Mouse (Mus musculus) cerebellum, postnatal 36 days (tissue): ENCODE results near the gene Ctsg.
"Not testable (repeated sequence)": the region's sequence is repeated elsewhere in the genome, so short reads cannot be mapped to it uniquely, and the experiment has no call there.

ENCODE experiments used
- DNase-seq, 2 experiments: peaks; one replicate each; pipeline ENCODE4 v3.0.0; 2021 to 2022; ENCODE audit warnings: mixed read lengths in 2 of 2

The Ctsg gene

DNA sequence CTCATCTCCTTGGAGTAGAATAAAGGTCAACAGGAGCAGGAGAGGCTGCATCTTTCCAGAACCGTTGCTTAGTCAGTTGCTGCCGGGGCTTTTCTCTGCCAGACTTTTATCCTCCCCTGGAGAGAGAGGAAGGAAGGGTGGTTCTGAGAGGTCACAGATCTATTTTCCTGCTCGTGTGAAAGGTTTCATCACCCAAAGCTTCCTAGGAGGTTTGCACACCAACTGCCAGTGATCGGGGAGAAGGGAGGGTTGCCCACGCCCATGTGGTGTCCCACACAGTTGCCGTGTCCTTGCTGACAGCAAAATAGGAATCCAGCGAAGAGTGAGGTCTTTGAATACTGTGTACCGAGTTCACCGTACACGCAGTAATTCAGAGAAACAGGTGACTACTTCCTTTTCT is at the start of gene Ctsg:
Ctsg (minus strand) TSS at position 189 of the 400 bp plus-strand sequence.
- DNase-seq = no peak

GRCm38 (mm10) chr14:56133675-56134074 is 31.3 kb upstream of the Ctsg start:
- not testable (repeated sequence) for DNase-seq

DNA sequence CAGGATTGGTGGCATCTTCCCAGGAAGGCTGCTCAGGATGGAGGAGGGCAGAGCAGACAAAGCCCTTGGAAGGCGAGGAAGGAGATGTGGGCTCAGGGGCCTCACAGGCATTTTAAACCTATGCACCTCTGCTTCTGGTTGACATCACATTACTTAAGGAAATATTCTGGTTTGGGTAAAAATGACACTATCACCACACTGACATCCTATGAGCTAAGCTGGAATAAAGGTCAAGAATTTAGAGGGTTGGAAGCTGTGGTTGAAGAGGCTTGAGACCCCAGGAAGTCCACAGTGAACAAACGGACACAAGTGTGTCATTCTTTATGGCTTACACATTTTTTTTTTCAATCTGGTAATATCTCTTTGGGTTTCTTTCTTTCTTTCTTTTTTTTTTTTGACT is 30.1 kb upstream of the Ctsg start, which contains the start of gene Gzmd:
Gzmd (minus strand) TSS at position 101 of the 400 bp plus-strand sequence.
- not testable (repeated sequence) for DNase-seq

- DNase-seq = no peak
These were observed 26.0 kb upstream of the Ctsg start for GRCm38 (mm10) chr14:56128341-56128740.

DNA sequence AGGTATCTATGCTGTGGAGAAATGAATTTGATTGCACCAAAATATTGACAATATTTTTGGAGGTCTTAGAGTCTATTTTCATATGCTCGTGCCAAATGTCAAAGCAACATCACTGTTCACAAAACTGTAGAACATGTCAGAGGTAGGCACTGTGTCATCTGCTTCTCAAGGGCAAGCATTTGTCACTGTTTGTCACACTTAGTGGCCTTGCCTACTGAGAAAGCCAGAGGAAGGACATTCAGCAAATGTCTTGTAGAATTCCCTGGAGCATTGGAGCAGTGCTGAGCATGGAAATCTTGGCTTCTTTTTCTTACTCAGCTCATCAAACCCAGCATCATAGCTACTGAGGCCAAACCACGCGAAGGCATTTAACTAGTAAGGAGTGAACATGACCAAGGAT is 21.1 kb upstream of the Ctsg start:
- no peak for DNase-seq

GRCm38 (mm10) chr14:56120525-56120924 is 18.2 kb upstream of the Ctsg start, which contains the start of gene Gzme:
Gzme (minus strand) TSS chr14:56120625.
- DNase-seq = no peak

DNA sequence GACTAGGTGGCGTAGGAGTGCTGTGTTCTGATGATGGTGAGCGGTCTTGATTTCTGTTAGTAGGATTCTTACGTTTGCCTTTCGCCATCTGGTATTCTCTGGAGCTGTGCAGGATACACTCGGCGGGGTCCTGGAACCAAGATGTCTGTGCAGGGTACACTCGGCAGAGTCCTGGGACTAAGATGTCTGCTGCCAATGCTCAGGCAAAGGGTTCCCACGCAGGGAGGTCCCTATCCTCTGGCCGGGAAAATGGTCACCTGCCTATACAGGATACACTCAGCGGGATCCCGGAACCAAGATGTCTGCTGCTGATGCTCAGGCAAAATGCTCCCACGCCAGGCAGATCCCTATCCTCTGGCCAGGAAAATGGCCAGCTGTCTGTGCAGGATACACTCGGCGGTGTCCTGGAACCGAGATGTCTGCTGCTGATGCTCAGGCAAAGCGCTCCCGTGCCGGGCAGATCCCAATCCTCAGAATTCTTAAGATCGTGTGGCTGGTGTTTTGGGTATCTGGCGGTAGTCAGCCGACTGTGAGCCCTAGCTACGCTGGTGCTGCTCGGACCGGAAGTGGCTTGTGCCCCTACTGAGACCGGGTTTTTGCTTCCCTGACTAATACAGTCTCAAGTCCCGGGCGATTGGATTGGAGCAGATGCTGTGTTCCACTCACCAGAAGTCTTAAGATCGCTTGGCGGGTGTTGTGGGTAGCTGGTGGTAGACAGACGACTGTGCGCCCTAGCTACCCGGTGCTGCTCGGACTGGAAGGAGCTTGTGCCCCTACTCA is 13.3 kb upstream of the Ctsg start:
- not testable (repeated sequence) for DNase-seq

DNA sequence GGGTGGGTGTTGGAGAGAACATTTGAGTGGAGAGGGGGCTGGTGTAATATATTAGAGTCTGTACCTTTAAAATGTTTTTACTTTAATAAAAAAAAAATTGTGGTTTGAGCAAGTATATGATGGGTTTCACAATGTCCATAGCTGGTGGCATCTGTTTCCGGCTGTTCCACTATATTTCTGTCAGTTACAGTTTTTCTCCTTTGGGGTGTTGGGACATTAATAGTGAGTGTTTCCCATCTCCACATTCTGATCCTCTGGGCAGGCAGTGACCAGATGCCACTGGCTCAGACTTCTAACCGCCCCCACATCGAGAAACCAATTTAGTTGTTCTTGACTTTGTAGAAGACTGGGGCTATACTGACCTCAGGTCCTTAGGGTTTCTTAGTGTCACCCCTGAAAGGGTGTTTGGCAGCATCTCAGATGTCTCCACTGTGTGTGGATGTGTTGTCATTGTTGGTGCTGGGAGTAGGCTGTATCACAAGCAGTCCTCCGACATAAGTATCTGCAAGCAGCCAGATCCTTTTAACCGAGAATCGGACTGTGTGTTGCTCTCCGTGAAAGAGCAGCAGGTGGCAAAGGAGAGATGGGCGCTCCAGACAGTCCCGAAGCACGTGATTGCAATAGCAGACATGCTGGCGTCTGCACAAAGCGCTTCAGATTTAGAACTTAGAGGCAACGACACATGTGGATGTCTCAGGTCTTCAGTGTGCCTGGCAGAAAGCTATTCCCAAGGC is 3.2 kb upstream of the Ctsg start:
- DNase-seq = no peak

DNA sequence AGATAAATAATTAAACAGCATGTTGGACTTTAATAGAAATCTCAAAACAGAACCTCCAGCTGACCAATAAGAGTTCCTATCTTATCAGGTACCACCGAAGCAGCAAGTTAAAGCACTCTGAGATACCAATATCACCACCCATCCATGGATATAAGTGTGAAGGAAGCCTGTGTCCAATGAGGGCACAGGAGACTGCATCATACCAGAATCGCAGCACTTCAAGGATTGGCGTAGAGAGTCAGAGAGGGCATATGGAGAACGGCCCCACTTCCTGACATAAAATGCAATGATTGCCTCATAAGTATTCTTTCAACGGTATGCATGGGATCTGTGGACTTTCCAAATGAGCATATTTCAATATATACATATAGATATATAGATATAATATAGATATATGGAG is 2.6 kb upstream of the Ctsg start:
- no peak for DNase-seq

DNA sequence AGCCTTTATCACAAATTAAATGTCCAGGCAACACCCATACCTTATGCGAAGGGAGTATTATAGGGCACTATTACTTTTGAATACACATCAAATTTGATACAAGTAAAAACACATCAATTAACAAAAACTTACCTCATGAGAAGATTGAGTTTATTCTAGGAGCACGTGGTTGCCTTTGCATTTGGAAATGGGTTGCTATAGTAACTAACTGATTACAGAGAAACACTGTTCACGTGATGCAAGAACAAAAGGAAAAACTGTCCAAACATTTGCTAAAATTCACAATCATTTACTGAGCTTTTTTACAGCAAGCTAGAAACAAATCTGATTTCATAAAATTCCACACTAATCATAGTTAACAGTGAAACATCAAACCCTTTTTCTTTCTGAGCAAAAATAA is 1.1 kb upstream of the Ctsg start:
- no peak for DNase-seq

- DNase-seq = no peak
These were observed 3.4 kb downstream of the Ctsg start for GRCm38 (mm10) chr14:56098940-56099339.

GRCm38 (mm10) chr14:56097597-56097996 is 4.8 kb downstream of the Ctsg start:
- no peak for DNase-seq

DNA sequence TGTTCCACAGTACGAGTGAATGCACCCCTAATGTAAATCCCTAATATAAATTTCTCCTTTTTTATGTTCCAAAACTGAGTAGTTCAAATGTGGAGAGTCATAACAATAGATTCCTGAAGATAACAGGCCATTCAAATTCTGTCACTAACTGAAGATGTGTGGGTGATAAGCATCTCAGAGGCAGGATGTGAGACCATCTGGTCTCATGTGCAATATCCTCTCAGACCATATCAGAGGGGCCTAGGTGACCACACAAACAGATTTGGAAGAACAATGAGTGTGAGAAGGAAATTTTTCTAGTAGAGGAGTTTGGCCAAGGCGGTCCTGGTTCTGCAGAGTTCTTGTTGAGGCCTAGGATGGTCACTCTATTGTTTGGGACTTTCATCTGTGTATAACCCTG is 9.0 kb downstream of the Ctsg start:
- DNase-seq = no peak

DNA sequence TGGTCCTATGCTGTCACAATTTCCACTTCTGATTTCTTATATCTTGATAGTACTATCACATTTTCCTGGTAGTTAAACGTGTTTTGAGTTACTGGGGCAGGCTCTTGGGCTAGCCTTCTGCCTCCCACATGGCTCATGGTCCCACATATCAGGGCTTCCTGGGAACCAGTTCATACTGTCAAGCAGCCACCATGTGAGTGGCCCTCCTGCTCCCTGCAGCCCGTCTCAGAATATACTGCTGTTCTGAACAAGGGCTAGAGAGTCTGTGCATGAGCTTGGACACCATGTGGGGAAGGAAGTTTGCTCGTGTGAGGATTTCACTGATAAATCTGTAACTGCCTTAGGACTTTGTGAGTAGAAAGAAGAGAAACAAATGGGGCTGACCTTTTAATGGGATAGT is 15.7 kb downstream of the Ctsg start:
- DNase-seq = no peak

DNA sequence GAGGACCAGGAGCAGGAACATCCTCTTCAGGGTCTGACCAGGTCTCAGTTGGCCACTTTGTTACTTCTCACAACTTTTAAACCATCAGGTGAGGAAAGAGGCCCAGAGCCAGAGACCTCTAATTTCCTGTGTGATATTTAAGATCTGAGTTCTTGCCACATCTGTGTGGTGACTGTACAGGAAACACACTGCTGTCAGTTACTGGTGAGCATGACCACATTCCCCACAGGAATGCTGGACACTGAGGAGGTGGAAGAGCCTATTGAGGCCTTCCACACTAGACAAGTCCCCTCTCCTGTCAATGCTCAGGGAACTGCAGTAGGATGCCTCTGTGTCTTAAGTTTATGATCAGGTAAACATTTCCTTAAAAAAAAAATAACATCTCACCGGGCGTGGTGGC is 17.2 kb downstream of the Ctsg start, which contains the start of gene Mcpt8:
Mcpt8 (minus strand) TSS at position 107 of the 400 bp plus-strand sequence.
- DNase-seq = no peak

DNA sequence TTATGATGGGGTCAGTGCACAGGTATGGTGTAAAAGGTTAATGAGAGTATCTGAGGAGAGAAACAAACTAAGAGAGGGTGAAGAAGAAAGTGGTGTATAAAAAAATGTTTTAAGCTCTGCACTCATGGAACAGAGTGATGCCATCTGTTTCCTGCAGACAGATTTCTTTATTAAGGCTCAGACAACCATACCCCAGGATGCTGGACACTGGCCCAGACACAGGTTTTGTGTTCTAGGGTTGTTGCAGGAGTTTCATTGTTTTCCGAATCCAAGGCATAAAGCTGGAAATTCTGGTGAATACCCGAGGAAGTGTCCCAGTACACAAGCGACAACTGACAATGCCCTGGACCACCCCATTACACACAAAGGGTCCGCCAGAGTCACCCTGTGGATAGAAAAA is 20.4 kb downstream of the Ctsg start:
- peak; percentile 50 to 51 for DNase-seq

DNA sequence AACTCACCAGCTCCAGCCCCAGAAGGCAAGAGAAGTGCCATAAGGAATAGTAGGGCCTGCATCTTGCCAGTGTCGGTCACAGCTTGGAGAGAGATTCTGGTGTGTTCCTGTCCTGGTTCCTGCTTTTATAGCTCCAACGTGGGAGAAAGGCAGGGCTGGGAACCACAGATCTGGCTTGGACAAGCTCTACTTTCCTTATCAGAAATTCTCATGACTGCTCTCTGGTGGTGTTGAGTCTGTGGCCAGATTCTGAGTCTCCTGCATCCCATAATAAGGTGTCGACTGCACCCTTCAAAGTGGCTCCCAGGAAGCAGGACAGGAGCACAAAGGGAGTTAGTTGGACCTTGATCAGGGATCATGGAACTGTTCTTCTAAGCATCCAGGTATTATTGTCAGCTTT is 40.2 kb downstream of the Ctsg start, which contains the start of gene Mcpt4:
Mcpt4 (minus strand) TSS at position 101 of the 400 bp plus-strand sequence.
- not testable (repeated sequence) for DNase-seq

- no peak for DNase-seq
These were observed 44.7 kb downstream of the Ctsg start for GRCm38 (mm10) chr14:56057722-56058121.

- no peak for DNase-seq
These were observed 47.0 kb downstream of the Ctsg start for GRCm38 (mm10) chr14:56055408-56055807.
